Mouse (Mus musculus) stomach, embryonic 15.5 days (tissue): ENCODE measurements around the gene Atg2a. TPM values are rescaled to one million over a fixed set of nuclear protein-coding genes. Genes with fewer than 3 reads are reported as not detected.

Source experiments
- microRNA counts: library from miRNA; unstranded; fragments of <30 nt; microRNA quantifications from one replicate; lab custom pipeline; 2016
- microRNA-seq: library from miRNA; unstranded; fragments of <30 nt; microRNA quantifications from one replicate; pipeline ENCODE4, GENCODE M21; 2016
- polyA plus RNA-seq: library from polyadenylated mRNA; unstranded; fragments of >200 nt; fragmentation: Nextera tagmentation; extraction: Ambion mirVana; gene quantifications from 2 replicates; pipeline ENCODE4 v1.2.1, GENCODE M21; 2015

Atg2a gene
- polyA plus RNA-seq, 1 experiment from 2014 or later: 7.6 TPM

MicroRNAs within 50 kb of the gene (microRNA counts, 519-probe panel; counts per million panel counts)
- 3,220 counts per million, percentile 82 among the panel's probes with 10 or more counts for microRNA mmu-miR-192 (lab: Ali Mortazavi, UCI)

Small RNAs within 50 kb of the gene (microRNA-seq; reads per million reads assigned to microRNA genes)
- gene Mir192 (1,948 reads per million, percentile 81 among the genes with 10 or more reads in this experiment), gene Mir194-2 (876 reads per million, percentile 74 among the genes with 10 or more reads in this experiment)

Other genes with a start within 250 kb of the Atg2a start
- 15.2 and 16.4 TPM in 2 replicates for gene Capn1, start 225.8 kb upstream of the Atg2a start, polyA plus RNA-seq
- gene Syvn1, start 195.1 kb upstream of the Atg2a start, polyA plus RNA-seq: 26.7 and 31.7 TPM in 2 replicates
- 68.0 and 70.4 TPM in 2 replicates for gene Mrpl49, start 183.9 kb upstream of the Atg2a start, polyA plus RNA-seq
- gene Fau, start 183.8 kb upstream of the Atg2a start, polyA plus RNA-seq: 625 and 772 TPM in 2 replicates
- 34.6 and 36.6 TPM in 2 replicates for gene Znhit2, start 180.5 kb upstream of the Atg2a start, polyA plus RNA-seq
- gene Tm7sf2, start 173.3 kb upstream of the Atg2a start, polyA plus RNA-seq: 27.7 and 30.0 TPM in 2 replicates
- gene Vps51, start 164.4 kb upstream of the Atg2a start, polyA plus RNA-seq: 69.1 and 70.0 TPM in 2 replicates
- gene Tmem262, start 161.6 kb upstream of the Atg2a start, polyA plus RNA-seq: not detected in 2 replicates
- gene Gm28374, start 159.4 kb upstream of the Atg2a start, polyA plus RNA-seq: 2.0 and 2.3 TPM in 2 replicates
- 61.5 and 69.8 TPM in 2 replicates for gene Zfpl1, start 156.7 kb upstream of the Atg2a start, polyA plus RNA-seq
- gene Cdca5, start 156.7 kb upstream of the Atg2a start, polyA plus RNA-seq: 29.9 and 32.7 TPM in 2 replicates
- 0.28 TPM in 1 of 2 replicates, not detected in the other for gene AC131692.1, start 147.2 kb upstream of the Atg2a start, polyA plus RNA-seq
- 3.0 and 5.9 TPM in 2 replicates for gene Naaladl1, start 135.9 kb upstream of the Atg2a start, polyA plus RNA-seq
- 40.7 and 46.1 TPM in 2 replicates for gene Sac3d1, start 123.0 kb upstream of the Atg2a start, polyA plus RNA-seq
- 29.2 and 29.9 TPM in 2 replicates for gene Snx15, start 113.4 kb upstream of the Atg2a start, polyA plus RNA-seq
- gene Batf2, start 100.7 kb upstream of the Atg2a start, polyA plus RNA-seq: 0.34 and 0.55 TPM in 2 replicates
- 101 and 102 TPM in 2 replicates for gene Arl2, start 100.1 kb upstream of the Atg2a start, polyA plus RNA-seq
- gene Majin, start 57.3 kb upstream of the Atg2a start, polyA plus RNA-seq: not detected in 2 replicates
- gene Gpha2, start 15.3 kb upstream of the Atg2a start, polyA plus RNA-seq: 0.62 TPM in 2 replicates
- 20.5 and 23.7 TPM in 2 replicates for gene Ppp2r5b, start 5.8 kb upstream of the Atg2a start, polyA plus RNA-seq
- gene Ehd1, start 35.1 kb downstream of the Atg2a start, polyA plus RNA-seq: 67.3 and 73.4 TPM in 2 replicates
- 1.3 and 1.5 TPM in 2 replicates for gene Cdc42bpg, start 64.8 kb downstream of the Atg2a start, polyA plus RNA-seq
- 70.2 and 74.3 TPM in 2 replicates for gene Men1, start 93.3 kb downstream of the Atg2a start, polyA plus RNA-seq
- gene Map4k2, start 99.5 kb downstream of the Atg2a start, polyA plus RNA-seq: 11.4 and 13.8 TPM in 2 replicates
- 104 and 127 TPM in 2 replicates for gene Sf1, start 122.0 kb downstream of the Atg2a start, polyA plus RNA-seq
- gene Pygm, start 142.7 kb downstream of the Atg2a start, polyA plus RNA-seq: 10.3 and 12.8 TPM in 2 replicates
- 55.8 and 57.6 TPM in 2 replicates for gene Rasgrp2, start 157.7 kb downstream of the Atg2a start, polyA plus RNA-seq
- 1.4 and 2.7 TPM in 2 replicates for gene Nrxn2, start 177.1 kb downstream of the Atg2a start, polyA plus RNA-seq